Mouse (Mus musculus): ENCODE results near the gene Zfp575.

The Zfp575 gene

DNA sequence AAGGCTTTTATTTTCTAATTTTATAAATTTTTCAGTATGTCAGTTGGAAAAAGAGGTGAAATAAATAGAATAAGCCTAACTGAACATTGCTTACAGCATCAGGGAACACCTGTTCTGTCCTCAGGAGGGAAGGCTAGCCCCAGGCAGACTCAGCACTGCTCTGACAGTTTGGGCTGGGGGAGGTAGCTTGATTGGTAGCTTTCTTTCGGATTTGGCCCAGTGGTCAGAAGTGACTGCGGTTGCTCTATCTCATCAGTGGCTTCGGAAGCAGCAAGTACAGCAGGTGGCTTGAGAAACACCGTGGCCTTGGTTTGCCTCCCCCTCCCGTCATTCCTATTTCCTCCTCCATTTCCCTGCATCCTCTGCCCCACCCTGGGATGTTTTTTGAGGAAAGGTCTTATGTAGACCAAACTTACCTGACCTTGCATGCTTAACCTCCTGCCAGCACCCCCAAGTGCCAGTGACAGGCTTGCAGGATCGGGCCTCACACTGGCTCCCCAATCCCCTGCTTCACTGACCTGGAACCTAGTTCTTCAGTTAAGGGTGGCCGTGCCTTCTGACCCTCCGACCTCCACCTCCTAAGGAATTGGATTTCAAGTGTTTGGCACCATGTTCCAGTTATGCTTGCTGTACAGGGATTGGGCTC, 24.1 kb downstream of the Zfp575 start:
- no peak for DNase-seq

DNA sequence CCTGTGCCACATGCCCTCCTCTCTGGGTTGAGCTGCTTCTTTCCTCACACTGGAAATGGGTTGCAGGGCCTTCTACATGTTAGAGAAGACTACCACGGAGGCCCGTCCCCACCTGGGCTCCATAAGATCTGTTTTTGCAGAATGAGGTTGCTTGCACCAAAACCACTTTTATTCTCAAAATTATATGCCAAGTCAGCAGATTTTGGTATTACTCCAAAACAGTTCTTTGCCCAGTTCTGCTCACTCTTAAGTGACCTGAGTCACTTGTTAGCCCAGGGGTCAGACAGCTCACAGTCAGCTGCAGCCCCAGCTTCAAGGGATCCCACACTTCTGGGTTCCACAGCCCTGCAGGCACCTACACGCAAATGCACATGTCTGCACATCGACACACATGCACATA, 26.0 kb downstream of the Zfp575 start:
- DNase-seq, result no peak

DNA sequence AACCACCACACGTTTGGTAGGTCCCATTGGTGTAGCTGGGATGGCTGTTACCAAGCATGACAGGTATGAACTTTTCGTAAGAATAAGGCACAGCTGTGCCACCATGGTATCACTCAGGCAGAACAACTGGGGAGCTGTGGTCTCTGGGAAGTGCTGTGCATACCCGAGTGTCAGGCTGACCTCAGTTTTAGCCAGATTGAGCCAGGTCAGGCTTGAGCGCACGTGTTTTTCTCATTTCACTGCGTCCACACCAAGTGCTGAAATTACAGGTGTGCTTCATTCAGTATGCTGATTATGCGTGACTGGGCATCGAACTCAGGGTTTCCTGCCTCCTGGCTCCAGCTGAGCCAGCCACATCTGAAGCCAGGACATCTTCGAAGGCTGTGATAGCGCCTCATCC, 31.7 kb downstream of the Zfp575 start:
- no peak for DNase-seq

DNA sequence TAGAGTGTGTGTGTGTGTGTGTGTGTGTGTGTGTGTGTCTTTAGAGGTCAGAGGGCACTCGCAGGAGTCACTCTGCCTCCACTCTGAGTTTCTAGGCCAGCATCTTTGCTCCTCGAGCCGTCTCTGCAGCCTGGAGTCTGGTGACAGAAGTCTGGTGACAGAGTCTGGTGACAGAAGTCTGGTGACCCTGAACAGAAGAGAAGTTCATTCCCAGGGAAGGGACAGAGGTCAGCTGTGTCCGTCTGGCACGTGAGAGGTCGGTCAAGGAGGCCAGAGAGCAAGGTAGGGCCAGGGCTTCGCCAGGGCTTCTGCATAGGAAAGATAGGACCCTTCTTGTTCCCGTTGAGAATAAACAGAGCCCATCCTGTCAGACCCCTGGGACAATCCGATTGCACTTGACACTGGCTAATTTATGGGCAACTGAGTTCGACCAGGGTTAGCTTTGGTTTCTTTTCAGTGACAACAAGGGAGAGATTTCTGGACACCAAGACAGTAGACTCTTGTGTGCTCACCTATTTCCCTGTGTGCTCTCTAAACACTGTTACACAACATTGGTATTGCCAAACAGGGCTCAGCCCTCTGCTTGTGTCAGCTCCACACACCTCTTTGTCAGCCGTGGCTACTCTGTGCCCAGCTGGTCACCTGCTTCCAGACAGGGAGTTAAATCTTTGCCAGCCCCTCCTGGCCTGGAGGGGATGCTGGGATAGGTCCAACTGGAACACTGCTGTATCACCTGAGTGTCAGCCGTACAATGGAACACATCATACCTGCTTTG, 35.3 kb downstream of the Zfp575 start:
- DNase-seq, result no peak

DNA sequence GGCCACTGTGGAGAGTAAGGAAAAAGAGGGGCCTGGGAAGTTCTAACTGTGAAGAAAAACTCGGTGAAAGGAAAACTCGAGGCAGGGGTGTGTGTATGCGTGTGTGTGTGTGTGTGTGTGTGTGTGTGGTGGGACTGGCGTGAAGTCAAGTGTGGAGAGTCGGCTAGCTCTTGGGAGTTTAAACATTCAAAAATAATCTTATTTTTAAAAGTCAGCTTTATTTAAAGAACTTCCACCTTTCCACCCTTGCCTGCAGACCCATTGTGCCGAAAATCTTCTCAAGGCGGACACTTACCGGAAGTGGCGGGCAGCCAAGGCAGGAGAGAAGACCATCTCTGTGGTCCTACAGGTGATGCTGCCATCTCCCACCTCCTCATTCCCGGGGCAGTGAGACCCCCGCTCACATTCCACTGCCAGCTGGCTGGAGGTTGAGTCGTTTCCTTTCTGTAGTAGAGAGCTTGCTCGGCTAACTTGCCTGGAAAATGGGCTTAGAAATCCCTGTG, 39.9 kb downstream of the Zfp575 start:
- DNase-seq, result no peak

DNA sequence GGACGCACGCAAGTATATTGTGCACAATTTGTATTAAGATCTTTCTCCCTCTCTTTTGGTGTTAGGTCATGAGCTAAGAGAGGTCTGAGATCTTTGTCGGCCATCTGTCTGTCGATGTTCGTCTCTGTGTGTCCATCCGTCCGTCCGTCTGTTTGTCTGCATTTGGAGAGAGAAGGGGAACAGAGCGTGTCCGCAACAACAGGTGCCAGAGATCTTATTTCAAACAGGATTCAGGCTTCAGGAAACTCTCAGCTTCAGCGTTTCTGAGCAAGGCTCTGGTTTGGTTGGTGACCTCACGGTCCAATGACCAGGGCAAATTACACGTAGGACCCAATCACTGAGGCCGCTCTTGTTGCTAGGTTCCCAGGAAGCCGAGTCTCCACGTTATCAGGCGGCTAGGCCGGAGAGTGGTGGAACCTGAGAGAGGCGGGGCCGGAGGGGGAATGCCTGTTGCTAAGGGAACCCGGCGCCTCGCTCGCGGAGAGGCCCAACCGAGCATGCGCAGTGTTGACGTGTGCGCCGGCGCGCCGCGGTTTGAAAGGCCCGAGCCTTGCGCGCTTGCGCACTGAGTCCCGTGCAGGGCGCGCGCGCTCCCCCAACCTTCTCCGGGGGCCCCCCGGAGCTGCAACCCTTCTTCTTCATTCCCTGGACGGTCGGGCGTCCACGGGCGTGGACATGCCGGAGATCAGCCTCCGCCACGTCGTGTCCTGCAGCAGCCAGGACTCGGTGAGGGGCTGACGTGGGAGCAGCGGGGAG, 40.6 kb downstream of the Zfp575 start:
- peak; percentile 99 for DNase-seq

DNA sequence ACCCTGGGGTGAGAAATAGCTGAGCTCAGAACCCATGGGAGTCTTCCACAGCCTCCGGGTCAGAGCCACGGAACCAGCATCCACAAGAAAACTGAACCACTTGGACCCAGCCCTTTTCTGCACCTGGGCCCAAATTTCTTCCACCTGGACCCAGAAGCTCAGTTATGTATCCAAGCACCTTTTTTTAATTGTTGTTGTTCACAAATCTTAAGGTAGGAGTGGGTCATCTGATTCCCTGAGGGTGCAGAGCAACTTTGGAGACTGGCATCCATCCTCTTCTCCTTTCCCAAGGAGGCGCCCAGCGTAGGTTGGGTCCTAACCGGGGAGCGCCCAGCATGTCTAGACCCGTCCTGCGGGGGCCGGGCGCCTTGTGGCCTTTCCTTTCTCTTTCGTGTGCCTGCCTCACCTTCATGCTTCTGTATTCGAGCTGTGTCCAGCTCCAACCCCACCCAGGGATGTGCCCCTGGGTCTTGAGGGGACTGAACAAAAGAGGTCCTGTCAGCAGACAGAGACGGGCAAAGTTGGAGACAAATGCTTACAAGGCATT, 41.3 kb downstream of the Zfp575 start, which contains the start of the genes Pinlyp and Xrcc1:
TSS of gene Pinlyp (minus strand) at position 51 of the 547 bp plus-strand sequence.
TSS of gene Xrcc1 (plus strand) at position 222 of the 547 bp plus-strand sequence.
- no peak for DNase-seq

DNA sequence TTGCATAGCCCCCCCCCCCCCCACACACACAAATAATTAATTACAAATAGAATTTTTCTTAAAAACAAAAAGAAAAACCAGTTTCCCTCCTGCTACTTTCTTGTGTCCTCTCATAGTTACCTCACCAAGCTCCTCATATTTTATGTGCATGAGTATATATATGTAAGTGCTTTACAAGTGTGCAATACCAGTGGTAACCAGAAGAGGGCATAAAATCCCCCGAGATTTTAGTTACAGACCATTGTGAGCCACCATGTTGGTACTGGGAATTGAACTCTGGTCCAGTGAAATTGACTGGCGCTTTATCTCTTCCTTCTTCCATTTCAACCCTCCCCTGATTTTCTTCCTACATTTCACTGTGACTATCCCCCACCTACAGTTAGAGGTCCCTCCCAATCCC, 42.9 kb downstream of the Zfp575 start:
- DNase-seq, result no peak

DNA sequence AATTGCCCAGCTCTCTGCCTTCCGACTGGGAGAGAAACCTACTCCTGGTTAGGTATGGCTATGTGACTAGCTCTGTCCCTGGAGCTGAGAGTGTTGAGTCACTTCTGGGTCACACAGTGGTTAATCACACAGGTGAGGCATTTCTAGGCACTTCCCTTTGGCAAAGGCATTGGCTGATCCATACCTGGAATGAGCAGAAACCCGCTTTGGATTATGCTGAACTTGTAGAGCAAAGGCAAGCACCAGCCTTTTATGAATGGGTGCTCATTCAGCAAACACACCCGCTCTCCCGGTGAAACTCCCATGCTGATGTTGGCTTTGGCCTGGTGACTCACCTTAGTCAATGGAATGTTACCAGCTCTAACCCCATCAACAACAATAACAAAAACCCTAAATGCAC, 47.8 kb downstream of the Zfp575 start:
- DNase-seq, result no peak

DNA sequence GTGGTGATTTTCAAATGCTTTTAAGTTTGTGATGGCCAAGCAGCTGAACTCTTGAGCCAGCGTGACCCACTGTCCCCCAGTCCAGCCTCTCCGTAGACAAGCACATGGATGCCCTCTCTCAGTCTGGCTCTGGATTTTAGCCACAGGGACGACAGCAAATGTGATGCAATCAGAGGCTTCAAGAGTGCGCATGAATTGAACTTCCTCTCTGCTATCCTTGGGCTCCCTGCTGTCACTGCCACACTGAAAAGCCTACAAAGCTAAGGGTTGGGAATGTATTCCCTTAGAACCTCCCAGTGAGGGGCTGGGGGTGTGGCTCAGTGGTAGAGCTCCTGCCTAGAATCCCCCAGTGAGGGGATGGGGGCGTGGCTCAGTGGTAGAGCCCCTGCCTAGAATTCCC, 48.7 kb downstream of the Zfp575 start:
- no peak for DNase-seq

DNA sequence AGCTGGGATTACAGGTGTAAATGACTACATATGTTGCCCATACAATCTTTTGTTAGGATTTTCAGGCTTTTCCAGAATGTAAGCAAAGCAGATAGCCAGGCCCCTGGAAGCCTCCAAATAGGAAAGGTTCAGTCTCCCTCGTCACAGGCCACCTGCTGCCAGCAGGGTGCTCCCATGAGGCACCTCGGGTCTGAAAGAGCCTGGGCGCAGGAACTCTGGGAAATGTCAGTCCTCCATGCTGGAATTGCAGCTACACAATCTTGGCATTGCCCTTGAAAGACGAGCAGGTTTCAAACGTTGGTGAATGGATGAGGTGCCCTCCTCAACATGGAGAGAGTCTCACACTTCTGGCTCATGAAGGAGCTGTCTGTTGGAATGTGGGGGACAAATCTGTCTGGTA, 49.3 kb downstream of the Zfp575 start:
- DNase-seq, result no peak

DNA sequence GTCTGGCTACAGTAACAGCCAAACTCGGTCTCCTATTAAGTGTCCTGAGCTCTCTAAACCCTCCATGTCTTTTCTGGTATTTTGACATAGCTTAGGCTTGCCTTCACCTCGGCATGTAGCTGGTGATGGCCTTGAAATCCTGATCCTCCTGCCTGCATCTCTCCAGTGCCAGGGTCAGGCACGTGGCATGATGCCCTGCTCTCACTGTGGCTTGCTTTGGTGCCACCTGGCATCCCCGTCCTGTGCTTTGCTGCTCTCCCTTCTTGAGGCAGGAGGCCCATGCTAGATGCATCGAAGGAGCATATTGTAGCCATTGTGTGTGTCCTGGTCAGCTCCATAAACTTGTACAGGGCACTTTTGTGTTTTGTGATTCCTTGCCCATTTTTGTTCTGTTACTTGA, 49.9 kb downstream of the Zfp575 start:
- no peak for DNase-seq

DNA sequence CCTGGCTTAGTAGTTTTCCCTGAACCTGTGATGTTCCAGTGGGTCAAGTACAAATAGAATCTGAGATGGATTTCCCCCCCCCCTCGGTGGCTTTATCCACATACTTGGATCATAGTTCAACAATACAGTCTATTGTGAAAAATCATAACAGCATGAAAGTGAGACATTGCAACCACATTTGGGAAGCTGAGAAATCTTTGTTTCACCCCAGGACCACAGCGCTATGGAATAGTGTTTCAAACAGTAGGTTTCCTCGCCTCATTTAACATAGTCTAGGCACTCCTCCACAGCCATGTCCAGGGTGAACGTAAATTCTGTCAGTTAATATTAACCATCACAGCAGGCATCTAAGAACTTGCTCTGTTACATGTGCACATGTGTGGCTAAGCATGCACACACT, 50.4 kb downstream of the Zfp575 start:
- no peak for DNase-seq

DNA sequence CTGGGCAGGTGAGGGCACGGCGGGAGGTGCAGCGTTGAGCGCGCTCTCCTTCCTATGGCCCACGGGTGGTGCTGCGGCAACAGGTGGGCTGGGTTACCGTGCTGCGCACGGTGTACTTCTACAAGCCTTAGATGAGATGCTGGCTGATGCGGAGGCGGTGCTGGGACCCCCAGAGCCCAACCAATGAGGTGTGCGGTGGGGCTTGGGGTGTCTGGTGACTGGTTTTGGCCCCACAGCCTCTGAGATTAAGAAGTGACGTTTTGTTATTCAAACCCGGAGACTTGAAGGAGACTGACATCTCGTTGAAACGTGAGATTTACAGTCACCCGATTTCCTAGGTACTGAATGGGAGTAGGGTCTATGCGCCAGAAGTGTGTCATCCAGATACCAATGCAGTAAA, 53.1 kb downstream of the Zfp575 start:
- DNase-seq, result no peak

Measured in right cerebral cortex, adult 18-20 months (tissue).